Mouse (Mus musculus) gastrocnemius, postnatal 10 days (tissue): ENCODE measurements around the gene Ier3. TPM values are rescaled to one million over a fixed set of nuclear protein-coding genes. Genes with fewer than 3 reads are reported as not detected.
A peak's percentile ranks its signal among the peaks of the same experiment; 100 is the strongest.
"Not testable (repeated sequence)": the region's sequence is repeated elsewhere in the genome, so short reads cannot be mapped to it uniquely, and the experiment has no call there.

Experiments
- DNase-seq: peaks from one replicate; pipeline ENCODE4 v3.0.0; 2021; ENCODE audit warnings: mixed read lengths
- total RNA-seq, 2 experiments: library from RNA; stranded (reverse); gene quantifications; 2 replicates each; pipeline ENCODE4 v1.2.3; 2021

Ier3 gene
- total RNA-seq, 2 experiments from 2014 or later = 4.5 to 5.8 TPM

DNA sequence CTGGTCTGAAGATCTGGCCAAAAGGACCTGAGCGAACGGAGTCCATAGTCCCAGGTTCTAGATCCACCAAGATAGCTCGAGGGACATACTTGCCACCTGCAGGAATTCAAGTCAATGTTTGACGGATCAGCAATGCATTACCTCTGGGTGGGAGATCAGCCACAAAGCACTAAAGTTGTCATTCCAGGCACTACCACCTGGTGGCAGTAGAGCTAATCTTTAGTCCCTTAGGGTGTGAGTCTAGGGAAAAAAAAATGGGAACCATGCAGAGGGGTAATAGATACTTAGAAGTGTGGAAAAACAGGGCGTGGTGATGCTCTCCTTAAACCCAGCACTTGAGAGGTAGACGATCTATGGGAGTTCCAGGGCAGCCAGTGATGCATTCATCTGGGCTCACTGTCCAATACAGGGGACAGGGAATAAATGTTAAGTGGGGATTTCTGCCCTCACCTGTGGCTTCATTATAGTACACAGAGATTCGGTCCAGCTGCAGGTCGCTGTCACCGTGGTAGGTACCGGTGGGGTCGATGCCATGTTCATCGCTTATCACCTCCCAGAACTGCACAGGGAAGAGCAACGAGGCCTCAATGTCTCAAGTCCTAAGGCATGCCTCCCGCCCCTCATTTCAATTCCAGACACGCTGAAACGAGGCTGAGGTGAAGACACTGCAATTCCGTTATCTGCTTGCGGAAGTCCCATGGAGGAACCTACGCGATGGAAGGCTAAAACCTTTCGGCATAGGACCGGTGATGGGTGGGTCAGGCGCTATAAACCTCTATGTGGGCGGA lies 14.9 kb downstream of the Ier3 start:
- peak; percentile 83 for DNase-seq

DNA sequence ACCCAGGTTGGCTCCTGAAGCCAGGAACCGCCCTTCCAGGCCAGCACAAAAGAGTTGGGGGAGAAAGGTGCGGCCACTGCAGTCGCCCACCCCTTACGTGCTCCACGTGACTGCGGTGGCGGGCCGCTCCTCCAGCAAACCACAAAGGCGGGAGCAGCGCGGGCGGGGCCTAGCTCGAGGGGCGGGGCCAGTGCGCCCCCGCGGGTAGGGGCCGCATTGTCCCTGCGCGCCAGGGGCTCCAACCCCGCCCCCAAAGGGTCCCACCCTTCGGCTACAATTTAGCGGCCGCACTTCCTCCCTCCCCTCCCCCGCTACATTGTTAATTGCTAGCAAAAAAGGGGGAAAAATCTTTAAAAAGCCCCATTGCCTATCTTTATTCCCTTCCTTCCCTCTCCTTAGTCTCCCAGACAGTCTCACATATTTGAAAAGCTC lies 15.5 kb downstream of the Ier3 start:
- peak; percentile 83 for DNase-seq

DNA sequence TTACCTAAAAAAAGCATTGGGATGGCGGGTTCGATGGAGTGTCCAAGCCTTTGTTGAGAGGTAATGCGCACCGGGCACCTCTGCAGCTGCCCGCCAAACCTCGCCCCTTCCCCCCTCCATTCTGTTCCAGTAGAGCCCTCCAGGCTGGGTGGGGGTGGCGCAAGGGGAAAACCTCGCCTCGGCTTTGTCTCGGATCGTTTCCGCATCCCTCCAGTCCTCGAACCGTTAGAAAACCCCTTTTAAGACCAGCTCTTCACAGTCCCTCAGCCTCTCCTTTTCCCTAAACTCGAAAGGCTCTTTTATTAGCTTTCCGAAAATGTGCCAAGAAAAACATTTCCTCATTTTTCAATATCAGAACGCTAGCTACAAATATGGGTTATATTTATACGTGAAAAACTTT lies 16.0 kb downstream of the Ier3 start:
- DNase-seq = peak; percentile 53

DNA sequence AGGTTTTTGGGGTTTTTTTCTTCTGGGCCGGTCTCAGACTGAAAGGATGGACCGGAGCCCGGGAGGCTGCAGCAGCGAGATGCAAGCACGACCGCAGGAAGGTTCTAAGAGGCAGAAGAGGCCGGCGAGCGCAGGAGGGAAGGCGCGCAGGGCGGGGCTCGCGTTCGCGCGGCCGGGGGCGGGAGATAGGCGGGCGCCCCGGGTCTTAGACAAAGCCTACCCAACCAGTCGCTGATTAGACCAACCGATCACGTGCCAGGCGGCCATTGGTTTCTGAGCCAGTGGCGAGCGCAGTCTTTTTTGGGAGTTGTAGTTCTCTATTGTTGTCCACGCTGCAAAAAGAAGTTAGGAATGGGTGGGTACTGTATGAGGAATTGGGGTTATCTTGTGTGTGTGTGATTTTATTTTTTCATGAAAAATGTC lies 16.6 kb downstream of the Ier3 start, which contains the start of gene Tubb5:
Gene Tubb5 (minus strand): TSS at position 185 of the 423 bp plus-strand sequence.
- peak; percentile 94 for DNase-seq

DNA sequence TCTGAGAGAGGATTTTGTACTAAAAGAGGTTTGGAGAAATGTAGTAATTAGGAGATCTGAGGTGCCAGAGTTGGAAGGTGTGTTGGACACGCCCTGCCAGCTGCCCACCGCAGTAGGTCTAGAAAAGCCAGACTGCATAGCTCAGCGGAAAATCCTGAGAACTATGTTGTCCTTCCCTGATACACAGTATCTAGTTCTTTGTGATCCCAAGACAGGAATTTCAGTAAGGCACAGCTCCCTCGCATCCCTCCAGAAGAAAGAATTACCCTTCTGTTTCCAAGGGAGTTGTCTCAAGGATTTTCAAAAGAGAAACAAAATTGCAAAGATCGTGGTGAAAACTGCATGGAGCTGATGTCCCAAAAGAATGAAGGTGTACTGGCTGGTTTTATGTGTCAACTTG lies 17.1 kb downstream of the Ier3 start:
- DNase-seq = no peak

DNA sequence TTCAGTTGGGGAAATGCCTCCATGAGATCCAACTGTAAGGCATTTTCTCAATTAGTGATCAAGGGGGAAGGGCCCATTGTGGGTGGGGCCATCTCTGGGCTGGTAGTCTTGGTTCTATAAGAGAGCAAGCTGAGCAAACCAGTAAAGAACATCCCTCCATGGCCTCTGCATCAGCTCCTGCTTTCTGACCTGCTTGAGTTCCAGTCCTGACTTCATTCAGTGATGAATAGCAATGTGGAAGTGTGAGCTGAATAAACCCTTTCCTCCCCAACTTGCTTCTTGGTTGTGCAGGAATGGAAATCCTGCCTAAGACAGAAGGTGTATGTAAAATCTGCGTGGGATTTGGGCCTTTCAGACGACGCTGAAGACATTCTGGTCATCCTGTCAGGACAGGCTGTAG lies 17.5 kb downstream of the Ier3 start:
- DNase-seq = not testable (repeated sequence)

DNA sequence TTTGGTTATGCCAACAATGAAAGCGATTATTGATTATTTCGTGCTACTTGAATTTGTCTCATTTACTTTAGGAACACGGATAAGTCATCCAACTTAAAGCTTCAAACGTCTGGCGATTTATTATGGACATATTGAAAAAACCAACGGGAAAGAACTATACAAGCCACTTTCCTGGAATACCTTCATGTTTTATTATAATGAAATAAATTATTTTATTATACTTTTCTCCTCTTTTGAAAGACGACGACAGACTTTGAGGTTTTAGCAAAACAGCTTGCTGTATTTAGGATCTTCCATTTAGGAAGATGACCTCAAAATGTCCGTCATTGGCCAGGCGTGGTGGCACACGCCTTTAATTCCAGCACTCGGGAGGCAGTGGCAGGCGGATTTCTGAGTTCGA lies 19.1 kb downstream of the Ier3 start:
- no peak for DNase-seq

DNA sequence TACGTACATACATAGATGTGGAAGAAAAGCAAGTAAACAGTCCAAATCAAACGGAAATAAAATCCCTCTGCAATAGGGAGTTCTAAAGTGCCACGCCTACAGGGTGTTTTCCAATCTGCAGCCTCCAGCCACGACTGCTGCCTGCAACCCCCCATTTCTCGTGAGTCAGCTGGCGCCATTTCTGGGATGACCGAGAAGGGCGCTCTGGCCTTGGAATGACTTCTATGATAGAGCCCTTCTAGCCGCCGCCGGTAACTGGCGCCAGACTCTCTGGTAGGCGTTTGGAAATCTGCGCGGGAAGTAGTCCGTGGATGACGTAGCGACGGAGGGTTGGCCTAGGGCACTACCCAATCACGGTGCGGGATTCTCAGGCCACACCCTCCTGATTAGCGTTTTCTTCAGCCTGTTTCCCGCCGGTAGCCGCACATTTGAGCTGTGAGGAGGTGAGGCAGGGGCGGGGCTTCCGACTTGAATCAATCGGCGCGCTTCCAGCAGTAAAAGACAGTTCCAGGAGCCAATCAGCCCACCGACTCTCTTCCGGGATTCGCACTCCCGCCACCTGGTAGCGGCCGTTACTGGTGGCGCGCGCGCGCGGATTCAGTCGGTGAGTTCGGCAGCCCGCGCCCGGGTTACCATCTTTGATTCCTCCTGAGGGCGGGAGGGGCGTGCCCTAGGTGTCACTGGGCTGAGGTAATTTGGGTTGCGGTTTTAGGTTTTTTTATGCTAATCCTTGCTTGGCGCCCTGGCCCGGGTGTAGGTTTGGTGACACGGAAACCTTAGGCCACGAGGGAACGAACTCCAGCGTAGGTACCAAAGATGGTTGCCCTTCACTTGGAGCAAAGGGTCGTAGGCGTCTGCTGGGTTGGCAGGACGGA lies 19.8 kb downstream of the Ier3 start, which contains the start of gene Mdc1:
Gene Mdc1 (plus strand): TSS at position 440 of the 875 bp plus-strand sequence.
- peak; percentile 96 for DNase-seq

DNA sequence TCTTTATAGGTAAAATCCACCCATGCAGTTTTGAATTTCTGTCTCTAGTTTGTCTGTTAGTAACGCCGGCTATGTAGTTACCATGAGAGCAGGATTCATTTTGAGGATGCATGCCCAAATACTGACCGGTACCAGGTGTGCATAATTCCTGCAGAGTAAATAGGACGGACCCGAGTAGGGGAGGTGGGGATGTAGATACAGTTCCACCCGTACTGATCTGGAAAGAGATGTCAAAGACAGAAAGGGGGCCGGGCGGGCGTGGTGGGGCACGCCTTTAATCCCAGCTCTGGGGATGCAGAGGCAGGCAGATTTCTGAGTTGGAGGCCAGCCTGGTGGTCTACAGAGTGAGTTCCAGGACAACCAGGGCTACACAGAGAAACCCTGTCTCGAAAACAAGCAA lies 20.5 kb downstream of the Ier3 start:
- DNase-seq = no peak

DNA sequence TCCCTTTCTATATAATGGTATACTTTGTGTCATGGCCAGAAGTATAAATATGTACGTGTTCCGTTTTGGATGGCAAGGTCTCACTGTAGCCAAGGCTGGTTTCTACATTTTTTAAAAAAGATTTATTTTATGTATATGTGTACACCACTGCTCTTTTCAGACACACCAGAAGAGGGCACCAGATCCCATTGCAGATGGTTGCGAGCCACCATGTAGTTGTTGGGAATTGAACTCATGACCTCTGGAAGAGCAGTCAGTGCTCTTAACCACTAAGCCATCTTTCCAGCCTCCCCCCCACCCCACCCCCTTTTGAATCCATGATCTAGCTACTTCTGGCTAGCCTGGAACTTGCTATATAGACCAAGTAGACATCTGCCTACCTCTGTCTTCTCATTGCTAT lies 22.0 kb downstream of the Ier3 start:
- DNase-seq = no peak

DNA sequence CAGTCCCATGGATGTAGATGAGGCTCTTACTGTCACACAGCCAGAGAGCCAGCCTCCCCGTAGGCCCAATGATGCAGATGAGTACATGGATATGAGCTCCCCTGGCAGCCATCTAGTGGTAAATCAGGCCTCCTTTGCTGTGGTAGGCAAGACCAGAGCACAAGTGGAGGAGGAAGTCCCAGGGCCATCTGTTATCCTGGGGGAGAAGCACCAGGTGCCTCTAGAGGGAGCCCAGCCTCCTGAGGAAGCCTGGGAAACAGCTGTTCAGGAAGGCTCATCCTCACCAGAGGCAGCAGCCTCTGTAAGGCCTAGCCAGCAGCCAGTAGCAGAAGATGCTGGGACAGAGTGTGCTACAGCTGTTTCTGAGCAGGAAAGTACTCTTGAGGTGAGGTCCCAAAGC lies 26.6 kb downstream of the Ier3 start:
- no peak for DNase-seq

DNA sequence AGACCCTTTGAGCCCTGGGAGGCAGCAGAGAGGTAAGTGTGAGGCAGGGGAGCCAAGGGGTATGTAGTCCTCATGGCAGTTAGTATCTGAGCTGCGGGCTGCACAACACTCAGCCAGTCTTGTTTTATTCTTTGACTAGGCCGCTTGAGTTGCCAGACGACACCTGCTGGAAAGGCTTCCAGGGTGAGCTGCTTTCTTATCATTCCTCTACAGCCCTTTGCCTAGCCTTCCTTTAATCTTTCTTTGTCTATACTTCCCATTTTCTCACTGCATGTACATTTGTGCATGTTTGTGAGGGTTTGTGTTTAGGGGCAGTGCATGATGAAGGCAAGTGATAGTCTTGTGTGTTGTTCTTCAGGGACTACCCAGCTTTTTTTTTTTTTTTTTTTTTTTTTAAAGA lies 29.5 kb downstream of the Ier3 start:
- no peak for DNase-seq

DNA sequence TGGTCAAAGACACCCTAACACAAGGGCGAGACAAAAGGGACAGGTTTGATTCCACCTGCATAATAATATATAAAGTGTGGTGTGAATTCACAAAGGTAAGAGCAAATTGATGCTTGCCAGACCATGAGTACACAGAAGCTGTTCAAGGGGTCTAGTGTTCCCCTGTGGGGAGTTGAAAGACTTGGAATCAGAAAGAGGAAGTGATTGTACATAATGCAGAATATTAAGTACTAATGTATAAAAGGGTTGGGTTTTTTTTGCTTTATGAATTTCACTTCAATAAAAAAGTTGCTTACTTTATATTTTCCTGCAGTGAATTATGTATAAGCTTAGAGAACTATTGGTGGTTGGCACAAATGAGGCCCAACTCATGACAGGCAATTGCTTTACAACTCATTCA lies 37.9 kb downstream of the Ier3 start:
- DNase-seq = no peak

DNA sequence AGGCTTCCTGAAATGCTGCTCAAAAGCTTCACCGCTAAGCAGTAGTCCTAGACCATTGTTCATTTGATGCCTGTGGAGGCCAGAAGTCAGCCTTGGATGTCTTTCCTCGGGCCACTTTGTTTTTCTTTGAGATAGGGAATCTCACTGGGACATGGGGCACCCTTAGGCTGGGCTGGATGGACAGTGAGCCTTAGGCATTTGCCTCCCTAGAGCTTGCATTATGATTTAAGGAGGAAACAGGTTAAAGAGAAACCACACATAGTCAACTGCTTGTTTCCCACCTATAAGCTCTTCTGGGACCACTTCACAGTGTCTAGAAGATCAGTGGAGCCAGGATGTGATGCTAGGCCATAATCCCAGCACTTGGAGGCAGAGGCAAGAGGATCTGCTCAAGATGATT lies 38.4 kb downstream of the Ier3 start:
- no peak for DNase-seq

DNA sequence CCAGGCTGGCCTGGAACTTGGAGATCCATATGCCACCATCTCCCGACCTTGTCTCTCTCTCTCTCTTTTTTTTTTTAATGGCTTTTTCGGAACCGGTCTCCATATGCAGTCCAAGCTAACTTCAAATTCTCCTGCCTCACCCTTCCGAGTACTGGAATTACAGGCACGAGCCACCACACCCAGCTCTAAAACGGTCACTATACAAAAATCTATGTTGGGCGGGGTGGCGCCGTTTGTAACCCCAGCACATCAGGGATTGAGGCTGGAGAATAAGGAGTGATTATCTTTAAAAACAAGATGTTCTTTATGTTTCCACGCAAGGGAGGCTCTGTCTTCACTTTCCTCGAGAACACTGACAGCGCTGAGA lies 39.3 kb downstream of the Ier3 start:
- DNase-seq = no peak

DNA sequence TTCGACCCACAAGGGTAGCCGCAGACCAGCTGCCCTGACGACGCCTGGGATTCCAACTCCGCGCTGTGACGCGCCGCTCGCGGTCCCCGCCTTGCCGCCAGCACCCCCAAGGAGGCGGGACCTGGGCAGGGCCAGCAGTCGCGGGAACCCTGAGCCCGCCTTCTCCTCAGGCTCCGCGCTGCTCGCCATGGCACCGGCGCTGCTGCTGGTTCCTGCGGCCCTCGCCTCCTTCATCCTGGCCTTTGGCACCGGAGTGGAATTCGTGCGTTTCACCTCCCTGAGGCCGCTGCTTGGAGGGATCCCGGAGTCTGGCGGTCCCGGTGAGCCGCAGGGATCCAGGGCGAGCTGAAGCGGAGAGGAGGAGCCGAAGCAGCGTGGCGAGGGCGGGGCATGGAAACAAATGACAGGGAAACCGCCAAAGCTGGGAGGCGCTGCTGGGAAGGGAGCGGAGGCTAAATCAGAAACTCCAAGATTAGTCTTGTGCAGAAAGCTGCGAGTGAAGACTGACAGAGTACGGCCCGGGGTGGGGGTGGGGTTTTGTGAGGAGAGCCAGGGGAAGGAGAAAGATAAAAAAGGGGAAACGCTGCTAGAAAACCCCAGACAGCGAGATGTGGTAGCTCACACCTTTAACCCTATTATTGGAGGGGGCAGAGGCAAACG lies 39.8 kb downstream of the Ier3 start, which contains the start of gene Nrm:
Gene Nrm (plus strand): TSS at position 121 of the 660 bp plus-strand sequence.
- peak; percentile 87 for DNase-seq

DNA sequence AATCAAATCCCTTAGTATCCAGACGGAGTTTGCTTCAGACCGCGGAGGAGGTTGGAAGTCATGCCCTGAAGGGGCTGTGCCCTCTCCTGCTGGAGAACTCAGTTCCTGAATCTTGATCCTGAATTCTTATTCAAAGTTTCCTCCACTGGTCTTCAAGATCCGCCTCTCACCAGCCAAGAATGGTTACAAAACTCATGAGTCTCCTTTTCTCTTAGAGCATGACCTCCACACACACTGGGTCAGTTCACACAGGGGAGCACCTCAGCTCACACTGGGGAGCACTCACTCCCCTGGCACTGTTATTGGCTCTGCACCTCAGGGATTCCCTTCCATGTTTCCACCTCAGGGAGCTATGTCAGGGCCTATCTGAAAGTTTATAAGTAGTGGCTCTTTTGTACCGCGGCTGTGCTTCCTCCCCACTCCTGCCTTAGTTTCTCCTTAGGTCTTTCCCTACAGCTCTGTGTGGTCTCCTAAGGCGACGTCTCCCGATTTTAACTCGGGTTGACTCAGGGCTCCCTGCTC lies 43.4 kb downstream of the Ier3 start:
- DNase-seq = no peak

DNA sequence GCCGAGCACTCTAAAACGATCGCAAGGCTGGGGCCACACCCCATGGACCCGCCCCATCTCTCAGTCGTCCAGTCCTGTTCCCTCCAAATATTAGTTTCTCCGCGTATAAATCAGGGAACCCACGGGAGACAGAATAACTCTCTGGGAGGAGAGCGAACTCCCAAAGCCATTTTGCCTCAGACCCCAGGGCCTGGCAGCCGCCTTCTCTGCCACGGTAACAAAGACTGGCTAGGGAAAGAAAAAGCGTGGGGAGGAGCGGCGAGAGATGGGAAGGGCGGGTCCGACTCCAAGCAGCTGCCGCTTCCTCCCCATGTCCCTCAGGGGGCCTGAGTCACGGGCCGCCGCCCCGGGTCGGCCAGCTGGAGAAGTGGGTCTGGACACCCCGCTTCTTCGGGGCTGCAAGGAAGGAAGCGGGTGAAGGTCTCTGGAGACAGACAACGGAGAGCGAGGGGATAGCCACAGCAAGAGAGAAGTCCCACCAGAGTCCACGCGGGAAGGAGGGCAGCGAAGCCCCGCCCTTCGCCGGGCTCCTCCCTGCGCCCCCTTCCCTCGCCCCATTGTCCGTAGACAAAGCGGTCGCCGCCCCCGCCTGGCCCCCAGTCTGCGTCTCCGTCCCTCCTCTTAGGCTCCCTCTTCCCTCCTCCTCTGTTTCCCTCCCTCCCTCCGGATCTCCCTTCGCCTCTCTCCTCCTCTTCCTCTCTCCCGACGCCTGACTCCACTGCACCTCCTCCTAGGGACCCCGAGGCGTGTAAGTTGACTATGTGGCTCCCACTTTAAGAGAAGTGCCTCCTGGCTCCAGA lies 44.2 kb downstream of the Ier3 start, which contains the start of gene Ppp1r18:
Gene Ppp1r18 (plus strand): TSS at position 113 of the 800 bp plus-strand sequence.
- DNase-seq = peak; percentile 81

DNA sequence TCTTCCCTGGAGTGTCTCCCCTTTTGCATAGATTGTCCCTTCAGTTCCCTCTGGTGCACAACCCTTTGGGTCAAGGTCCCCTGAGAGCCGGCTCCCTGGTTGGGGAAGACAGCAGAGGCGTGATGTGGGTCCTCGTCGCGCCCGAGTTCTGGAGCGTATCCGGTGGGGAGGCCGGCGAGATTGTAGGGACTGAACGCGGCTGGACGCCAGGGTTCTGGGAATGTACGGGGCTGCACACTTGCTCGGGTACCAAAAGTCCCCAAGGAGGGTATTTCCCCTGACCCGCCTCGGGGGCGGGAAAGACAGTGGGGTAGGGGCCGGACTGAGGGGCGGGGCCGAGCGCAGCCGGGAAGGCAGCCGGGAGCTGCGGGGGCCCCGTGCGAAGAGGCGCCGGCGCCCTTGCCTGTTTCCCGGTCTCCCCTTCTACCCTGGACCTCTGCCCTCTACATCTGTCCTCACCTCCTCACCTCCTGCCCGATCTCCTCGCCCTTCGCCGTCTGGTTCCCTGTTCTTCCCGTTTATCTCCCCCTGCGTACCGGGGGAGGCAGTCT lies 44.9 kb downstream of the Ier3 start:
- peak; percentile 75 for DNase-seq

DNA sequence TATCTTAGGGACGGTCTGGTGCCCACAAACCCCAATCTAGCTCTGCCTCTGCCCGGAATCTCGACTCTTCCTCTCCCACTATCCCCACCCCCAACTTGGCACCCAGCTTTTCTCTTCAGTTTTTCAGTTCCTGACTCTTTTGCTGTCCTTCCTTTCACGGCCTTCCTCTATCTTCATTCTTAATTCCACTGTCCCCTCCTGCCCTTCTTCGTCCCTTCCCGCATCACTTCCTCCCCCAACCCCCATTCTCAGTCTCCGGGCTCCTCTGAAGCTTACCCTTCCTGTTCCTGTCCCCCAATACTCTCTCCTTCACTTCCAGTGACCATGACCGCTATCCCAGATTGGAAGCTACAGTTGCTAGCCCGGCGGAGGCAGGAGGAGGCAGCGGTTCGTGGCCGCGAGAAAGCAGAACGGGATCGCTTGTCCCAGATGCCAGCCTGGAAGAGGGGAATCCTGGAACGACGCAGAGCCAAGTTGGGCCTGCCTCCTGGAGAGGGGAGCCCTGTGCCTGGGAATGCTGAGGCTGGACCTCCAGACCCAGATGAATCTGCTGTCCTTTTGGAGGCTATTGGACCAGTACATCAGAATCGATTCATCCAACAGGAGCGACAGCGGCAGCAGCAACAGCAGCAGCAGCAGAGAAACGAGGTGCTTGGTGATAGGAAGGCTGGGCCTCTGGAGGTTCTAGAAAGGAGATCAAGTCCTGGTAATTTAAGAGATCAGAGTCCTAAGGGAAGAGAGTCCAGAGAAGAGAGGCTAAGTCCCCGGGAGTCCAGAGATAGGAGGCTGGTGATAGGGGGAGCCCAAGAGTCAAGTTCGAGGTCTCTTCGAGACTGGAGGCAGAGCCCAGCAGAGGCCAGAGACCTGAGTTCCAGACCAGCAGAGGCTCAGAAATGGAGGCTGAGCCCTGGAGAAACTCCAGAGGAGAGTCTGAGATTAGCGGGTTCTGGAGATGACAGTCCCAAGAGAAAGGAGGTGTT lies 45.7 kb downstream of the Ier3 start:
- peak; percentile 32 for DNase-seq
